Mouse (Mus musculus): ENCODE data around the gene Mroh7. TPM values are rescaled to one million over a fixed set of nuclear protein-coding genes. Genes with fewer than 3 reads are reported as not detected.

Mroh7 gene
- total RNA-seq, 2 experiments from 2014 or later: 4.7 to 5.4 TPM

GRCm38 (mm10) chr4:106678442-106679118, 52.1 kb downstream of the Mroh7 start, which contains the start of gene Ttc4:
Ttc4 (minus strand) TSS chr4:106678944.
- no peak for TF ChIP-seq CTCF (conservative IDR thresholded peaks at IDR 0.05)
- Histone ChIP-seq H3K4me3 (peak within 1 kb of the TSS; percentile 95), H3K27ac (0 out of 2 replicates have a peak within 1 kb of the TSS, but pooled peaks have one; percentile 36)
- DNase-seq (ENCODE audit: low spot score in 2 of 2): peak; percentile 81 to 89

- Histone ChIP-seq H3K27ac (no peak overlapping the region), H3K4me3 (no peak overlapping the region)
- DNase-seq (ENCODE audit: low spot score in 2 of 2): no peak
- no peak for TF ChIP-seq CTCF (conservative IDR thresholded peaks at IDR 0.05)
Observed at GRCm38 (mm10) chr4:106676749-106677148, 54.0 kb downstream of the Mroh7 start.

- no peak for DNase-seq (ENCODE audit: low spot score in 2 of 2)
- no peak for TF ChIP-seq CTCF (conservative IDR thresholded peaks at IDR 0.05)
- Histone ChIP-seq H3K27ac (peak overlapping the region; percentile 84; the same call in 1 of the 2 replicates), H3K4me3 (no peak overlapping the region)
Observed at GRCm38 (mm10) chr4:106666546-106666945, 64.2 kb downstream of the Mroh7 start.

- Histone ChIP-seq H3K4me3 (no peak overlapping the region), H3K27ac (peak overlapping the region; percentile 84)
- TF ChIP-seq CTCF (conservative IDR thresholded peaks at IDR 0.05): no peak
- DNase-seq (ENCODE audit: low spot score in 2 of 2): no peak
Observed at GRCm38 (mm10) chr4:106665673-106666072, 65.1 kb downstream of the Mroh7 start.

- Histone ChIP-seq H3K27ac (peak overlapping the region; percentile 84), H3K4me3 (no peak overlapping the region)
- TF ChIP-seq CTCF (conservative IDR thresholded peaks at IDR 0.05): no peak
- no peak for DNase-seq (ENCODE audit: low spot score in 2 of 2)
Observed at GRCm38 (mm10) chr4:106665269-106665668, 65.5 kb downstream of the Mroh7 start.

GRCm38 (mm10) chr4:106664697-106665096, 66.0 kb downstream of the Mroh7 start:
- Histone ChIP-seq H3K27ac (peak overlapping the region; percentile 84), H3K4me3 (no peak overlapping the region)
- no peak for TF ChIP-seq CTCF (conservative IDR thresholded peaks at IDR 0.05)
- DNase-seq (ENCODE audit: low spot score in 2 of 2): no peak

GRCm38 (mm10) chr4:106663956-106664470, 66.7 kb downstream of the Mroh7 start:
- DNase-seq (ENCODE audit: low spot score in 2 of 2): no peak
- no peak overlapping the region for H3K27ac ChIP-seq
- no peak for TF ChIP-seq CTCF (conservative IDR thresholded peaks at IDR 0.05)
- H3K4me3 ChIP-seq: no peak overlapping the region

- no peak for DNase-seq (ENCODE audit: low spot score in 2 of 2)
- Histone ChIP-seq H3K27ac (no peak overlapping the region), H3K4me3 (no peak overlapping the region)
- no peak for TF ChIP-seq CTCF (conservative IDR thresholded peaks at IDR 0.05)
Observed at GRCm38 (mm10) chr4:106655681-106656080, 75.0 kb downstream of the Mroh7 start.

GRCm38 (mm10) chr4:106653051-106653450, 77.7 kb downstream of the Mroh7 start:
- DNase-seq (ENCODE audit: low spot score in 2 of 2): no peak
- TF ChIP-seq CTCF (conservative IDR thresholded peaks at IDR 0.05): no peak
- H3K4me3 ChIP-seq: no peak overlapping the region
- no peak overlapping the region for H3K27ac ChIP-seq

- H3K4me3 ChIP-seq: no peak overlapping the region
- DNase-seq (ENCODE audit: low spot score in 2 of 2): no peak
- no peak for TF ChIP-seq CTCF (conservative IDR thresholded peaks at IDR 0.05)
- no peak overlapping the region for H3K27ac ChIP-seq
Observed at GRCm38 (mm10) chr4:106652546-106652945, 78.2 kb downstream of the Mroh7 start.

- Histone ChIP-seq H3K27ac (peak within 1 kb of the TSS; percentile 90), H3K4me3 (peak within 1 kb of the TSS; percentile 70)
- DNase-seq (ENCODE audit: low spot score in 2 of 2): peak; percentile 98
- no peak for TF ChIP-seq CTCF (conservative IDR thresholded peaks at IDR 0.05)
Observed at GRCm38 (mm10) chr4:106650833-106651527, 79.7 kb downstream of the Mroh7 start, which contains the start of gene Pars2. Pars2 (plus strand) TSS chr4:106651069.

GRCm38 (mm10) chr4:106647137-106647536, 83.6 kb downstream of the Mroh7 start:
- no peak overlapping the region for H3K4me3 ChIP-seq
- no peak for DNase-seq (ENCODE audit: low spot score in 2 of 2)
- no peak overlapping the region for H3K27ac ChIP-seq
- TF ChIP-seq CTCF (conservative IDR thresholded peaks at IDR 0.05): no peak

- DNase-seq (ENCODE audit: low spot score in 2 of 2): no peak
- Histone ChIP-seq H3K4me3 (no peak overlapping the region), H3K27ac (no peak overlapping the region)
- no peak for TF ChIP-seq CTCF (conservative IDR thresholded peaks at IDR 0.05)
Observed at GRCm38 (mm10) chr4:106645797-106646196, 84.9 kb downstream of the Mroh7 start.

Data from layer of hippocampus, adult 2 months (tissue).